Mouse (Mus musculus) hindbrain, embryonic 10.5 days (tissue): ENCODE measurements around the gene Trim27. TPM values are rescaled to one million over a fixed set of nuclear protein-coding genes. Genes with fewer than 3 reads are reported as not detected.

Experiments used
- DNase-seq: peaks from one replicate; pipeline ENCODE4 v3.0.0-alpha.2; 2017; ENCODE audit warnings: low spot score
- H3K27ac ChIP-seq: fragments of 300-500 bp; sonication (generic); 2 replicates; pipeline ENCODE4 v1.5.1; 2016; ENCODE audit warnings: mild to moderate bottlenecking, moderate library complexity
- H3K27me3 ChIP-seq: fragments of 300-500 bp; sonication (generic); 2 replicates; pipeline ENCODE4 v1.6.1; 2016; ENCODE audit warnings: mild to moderate bottlenecking; ENCODE audit not compliant: poor library complexity, insufficient read depth, severe bottlenecking
- H3K36me3 ChIP-seq: fragments of 300-500 bp; sonication (generic); 2 replicates; pipeline ENCODE4 v1.6.1; 2016; ENCODE audit warnings: mild to moderate bottlenecking, moderate library complexity
- H3K4me1 ChIP-seq: fragments of 300-500 bp; sonication (generic); replicated peaks from 2 replicates; pipeline ENCODE4 v1.6.1; 2016; ENCODE audit warnings: mild to moderate bottlenecking
- H3K4me3 ChIP-seq: fragments of 300-500 bp; sonication (generic); 2 replicates; pipeline ENCODE4 v1.5.1; 2016; ENCODE audit warnings: mild to moderate bottlenecking, moderate library complexity
- H3K9me3 ChIP-seq: fragments of 300-500 bp; sonication (generic); 2 replicates; pipeline ENCODE4 v1.6.1; 2016; ENCODE audit warnings: mild to moderate bottlenecking, moderate library complexity
- WGBS: fragments of 180-500 bp; shearing (Covaris S2); methylation state at CpG from one replicate; pipeline ENCODE4 v1.1.7; 2016; 5-methylcytosine and 5-hydroxymethylcytosine counted together
- polyA plus RNA-seq: library from polyadenylated mRNA; unstranded; fragments of >200 nt; fragmentation: Nextera tagmentation; extraction: Ambion mirVana; gene quantifications from 2 replicates; pipeline ENCODE4 v1.2.1, GENCODE M21; 2016

Trim27 gene
- polyA plus RNA-seq, 1 experiment from 2014 or later, result 157 TPM

DNA sequence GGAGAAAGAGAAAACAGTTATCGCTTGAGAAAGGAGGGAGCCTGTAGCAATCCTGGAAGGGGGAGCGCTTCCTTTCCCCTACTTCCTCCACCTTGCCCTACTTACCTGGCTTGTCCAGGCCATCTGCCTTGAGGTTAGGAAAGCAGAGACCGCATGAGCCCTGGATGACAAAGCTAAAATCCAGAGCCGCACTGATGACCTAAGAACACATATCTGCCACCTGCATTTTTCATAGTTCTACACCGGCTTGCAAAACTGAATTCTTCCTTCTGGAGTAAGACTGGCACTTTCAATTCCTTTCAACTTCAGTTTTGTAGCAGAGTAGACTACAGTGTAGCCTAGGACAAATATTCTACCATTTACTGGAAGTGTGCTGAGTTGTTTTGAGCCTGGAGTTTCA is 881 bp upstream of the Trim27 start:
- DNase-seq, result no peak
- Histone ChIP-seq H3K4me1 (peaks cover 34% of the 10 kb centered on the region), H3K27ac (peak overlapping the region; percentile 5; the same call in 1 of the 2 replicates), H3K9me3 (no peaks in the 10 kb centered on the region), H3K27me3 (no peaks in the 10 kb centered on the region), H3K36me3 (peaks cover 17% of the 10 kb centered on the region), H3K4me3 (peak overlapping the region; percentile 99; the same call in 1 of the 2 replicates)
- 85% methylated on average over 5 of the region's 5 CpGs for WGBS

DNA sequence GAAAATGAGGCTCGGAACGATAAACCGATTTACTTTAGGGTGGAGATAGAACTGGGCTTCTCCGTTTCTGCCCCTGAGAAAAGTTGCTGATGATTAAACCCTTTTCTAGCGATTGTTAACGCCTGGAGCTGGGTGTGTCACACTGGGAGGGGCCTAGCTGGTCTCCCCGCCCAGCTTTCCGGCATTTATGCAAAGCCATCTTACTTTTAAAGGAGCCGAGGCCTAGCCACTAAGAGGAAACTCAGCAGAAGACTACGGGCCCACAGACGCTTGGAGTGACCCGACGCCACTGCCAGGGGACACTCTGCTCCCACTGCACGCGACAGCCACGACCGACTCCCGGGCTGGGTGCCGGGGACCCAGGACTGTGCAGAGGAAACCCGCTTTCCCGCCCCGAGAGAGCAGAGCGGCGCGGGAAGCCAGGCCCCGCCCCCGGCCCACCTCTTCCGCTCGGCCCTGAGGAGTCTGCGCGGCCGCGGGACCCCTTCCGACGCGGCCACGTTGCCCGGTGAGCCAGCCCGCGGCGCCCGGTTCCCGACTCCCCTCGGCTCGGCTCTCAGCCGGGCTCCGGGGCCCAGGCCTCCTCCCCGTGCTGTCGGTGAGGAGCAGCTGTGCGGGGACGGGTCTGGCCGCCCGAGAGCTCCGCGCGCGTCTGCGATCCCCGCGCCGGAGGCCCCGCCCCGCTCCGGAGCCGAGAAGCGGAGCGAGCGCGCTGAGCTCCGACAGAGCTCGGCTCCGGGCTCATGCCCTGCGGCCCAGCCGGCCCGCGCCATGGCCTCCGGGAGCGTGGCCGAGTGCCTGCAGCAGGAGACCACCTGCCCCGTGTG is 692 bp downstream of the Trim27 start:
- peak; percentile 90 for DNase-seq
- Histone ChIP-seq H3K4me3 (peak overlapping the region; percentile 99), H3K27ac (peak overlapping the region; percentile 97), H3K4me1 (peaks cover 34% of the 10 kb centered on the region), H3K27me3 (no peaks in the 10 kb centered on the region), H3K9me3 (no peaks in the 10 kb centered on the region), H3K36me3 (peaks cover 33% of the 10 kb centered on the region)
- WGBS, result under 1% methylated on average over 80 of the region's 80 CpGs

DNA sequence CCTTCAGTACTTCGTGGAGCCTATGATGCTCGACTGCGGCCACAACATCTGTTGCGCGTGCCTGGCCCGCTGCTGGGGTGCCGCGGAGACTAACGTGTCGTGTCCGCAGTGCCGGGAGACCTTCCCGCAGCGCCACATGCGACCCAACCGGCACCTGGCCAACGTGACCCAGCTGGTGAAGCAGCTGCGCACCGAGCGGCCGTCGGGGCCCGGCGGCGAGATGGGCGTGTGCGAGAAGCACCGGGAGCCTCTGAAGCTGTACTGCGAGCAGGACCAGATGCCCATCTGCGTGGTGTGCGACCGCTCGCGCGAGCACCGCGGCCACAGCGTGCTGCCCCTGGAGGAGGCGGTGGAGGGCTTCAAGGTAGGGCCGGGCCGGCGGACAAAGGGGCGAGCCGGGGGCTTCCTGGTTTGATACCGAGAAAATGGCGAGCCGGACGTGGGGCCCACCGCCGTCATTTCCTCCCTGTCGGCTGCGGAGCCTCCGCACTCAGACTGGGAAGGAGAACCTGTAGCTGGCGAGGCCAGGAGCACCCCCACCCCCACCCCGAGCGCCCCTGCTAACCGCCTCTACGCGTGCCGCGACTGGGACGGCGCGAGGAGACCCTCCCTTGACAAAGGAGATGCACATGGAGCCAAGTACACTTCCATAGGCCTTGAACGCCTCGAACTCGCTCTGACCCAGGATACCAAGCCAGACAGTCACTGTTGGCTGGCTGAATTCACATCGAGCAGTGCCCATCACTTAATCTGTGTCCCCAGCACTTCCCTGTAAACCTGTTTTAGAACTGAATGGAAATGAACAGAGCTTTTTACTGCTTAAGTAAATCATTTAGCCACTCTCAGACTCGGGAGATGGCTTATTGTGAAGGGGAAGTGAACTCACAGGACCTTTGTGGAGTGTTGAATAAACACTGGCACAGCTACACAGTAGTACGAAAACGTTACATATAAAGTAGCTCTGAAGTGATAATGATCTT is 1.6 kb downstream of the Trim27 start:
- WGBS, result under 1% methylated on average over 71 of the region's 71 CpGs
- Histone ChIP-seq H3K4me1 (peaks cover 34% of the 10 kb centered on the region), H3K4me3 (peak overlapping the region; percentile 99), H3K36me3 (peaks cover 42% of the 10 kb centered on the region), H3K9me3 (no peaks in the 10 kb centered on the region), H3K27ac (peak overlapping the region; percentile 97), H3K27me3 (no peaks in the 10 kb centered on the region)
- peak; percentile 81 for DNase-seq

DNA sequence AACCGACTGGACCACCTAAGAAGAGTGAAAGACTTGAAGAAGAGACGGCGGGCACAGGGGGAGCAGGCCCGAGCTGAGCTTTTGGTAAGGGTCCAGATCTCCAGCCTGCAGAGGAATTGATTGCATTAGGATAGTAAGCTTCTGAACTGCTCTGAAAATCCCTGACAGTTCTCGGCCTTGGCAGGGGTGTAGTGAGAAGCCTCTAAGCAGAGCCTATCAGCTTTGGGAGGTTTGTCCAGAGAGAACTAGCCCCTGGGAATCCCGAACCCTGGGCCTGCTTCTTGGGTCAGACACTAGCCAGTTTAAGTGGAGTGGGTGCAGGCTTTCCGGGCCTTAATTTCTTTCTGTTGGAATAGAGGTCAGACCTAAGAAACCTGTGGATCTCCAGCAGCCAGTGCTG is 2.8 kb downstream of the Trim27 start:
- Histone ChIP-seq H3K9me3 (no peaks in the 10 kb centered on the region), H3K36me3 (peaks cover 54% of the 10 kb centered on the region), H3K4me1 (peaks cover 34% of the 10 kb centered on the region), H3K27ac (no peak overlapping the region), H3K4me3 (peak overlapping the region; percentile 99), H3K27me3 (no peaks in the 10 kb centered on the region)
- 83% methylated on average over 7 of the region's 7 CpGs for WGBS
- DNase-seq, result no peak

DNA sequence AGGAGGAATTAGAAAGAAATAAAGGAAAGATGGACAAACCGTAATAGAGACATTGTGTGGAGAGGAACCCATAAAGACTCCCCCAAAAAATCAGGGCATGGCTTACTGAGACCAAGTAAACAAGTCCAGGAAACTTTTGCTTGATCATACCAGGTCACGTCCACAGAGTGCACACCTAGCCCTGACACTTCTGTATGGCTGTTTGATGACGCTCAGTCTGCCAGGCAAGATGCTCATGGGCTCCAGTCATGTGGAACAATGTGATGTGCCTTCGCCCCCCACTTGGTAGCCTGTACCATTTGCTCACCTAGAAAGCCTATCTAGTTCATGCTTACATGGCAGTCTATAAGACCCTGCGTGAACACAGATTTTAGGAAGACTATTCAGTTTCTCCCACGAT is 3.8 kb downstream of the Trim27 start:
- peaks cover 64% of the 10 kb centered on the region for H3K36me3 ChIP-seq
- H3K4me1 ChIP-seq, result peaks cover 34% of the 10 kb centered on the region
- no peak overlapping the region for H3K27ac ChIP-seq
- no peak for DNase-seq
- H3K9me3 ChIP-seq, result no peaks in the 10 kb centered on the region
- H3K4me3 ChIP-seq, result no peak overlapping the region
- no peaks in the 10 kb centered on the region for H3K27me3 ChIP-seq
- 94% methylated on average over 6 of the region's 6 CpGs for WGBS

DNA sequence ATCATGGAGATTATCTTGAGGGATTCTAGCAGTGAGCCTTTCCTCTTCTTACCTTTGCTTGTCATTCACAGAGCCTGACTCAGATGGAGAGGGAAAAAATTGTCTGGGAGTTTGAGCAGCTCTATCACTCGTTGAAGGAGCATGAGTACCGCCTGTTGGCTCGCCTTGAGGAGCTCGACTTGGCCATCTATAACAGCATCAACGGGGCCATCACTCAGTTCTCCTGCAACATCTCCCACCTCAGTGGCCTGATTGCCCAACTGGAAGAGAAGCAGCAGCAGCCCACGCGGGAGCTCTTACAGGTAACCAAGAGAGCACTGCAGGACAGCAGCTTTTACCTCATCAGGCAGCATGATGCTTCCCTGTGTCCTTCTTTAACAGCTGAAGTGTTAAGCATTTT is 4.4 kb downstream of the Trim27 start:
- Histone ChIP-seq H3K36me3 (peaks cover 70% of the 10 kb centered on the region), H3K4me1 (peaks cover 30% of the 10 kb centered on the region), H3K4me3 (no peak overlapping the region), H3K27ac (no peak overlapping the region), H3K27me3 (no peaks in the 10 kb centered on the region), H3K9me3 (no peaks in the 10 kb centered on the region)
- no peak for DNase-seq
- 95% methylated on average over 7 of the region's 7 CpGs for WGBS

DNA sequence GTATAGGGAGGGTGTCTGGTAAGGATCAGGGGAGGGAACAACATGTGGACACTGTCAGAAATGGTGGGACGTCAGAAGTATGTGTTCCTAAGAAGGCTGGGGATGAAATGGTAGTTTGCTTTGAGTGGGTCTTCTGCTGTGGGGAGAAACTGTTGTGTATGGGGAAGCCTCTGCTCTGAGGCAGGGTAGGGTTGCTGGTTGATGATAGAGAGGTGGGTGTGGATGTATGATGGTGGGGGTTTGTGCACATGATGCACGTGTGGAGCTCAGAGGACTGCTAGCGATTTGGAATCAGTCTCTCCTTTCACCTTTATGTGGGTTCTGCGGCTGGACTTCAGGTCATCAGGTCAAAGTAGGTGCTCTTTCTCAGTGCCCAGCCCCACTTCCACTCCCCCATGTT is 6.3 kb downstream of the Trim27 start:
- Histone ChIP-seq H3K9me3 (no peaks in the 10 kb centered on the region), H3K4me3 (no peak overlapping the region), H3K27me3 (no peaks in the 10 kb centered on the region), H3K36me3 (peaks cover 89% of the 10 kb centered on the region), H3K4me1 (peaks cover 23% of the 10 kb centered on the region), H3K27ac (no peak overlapping the region)
- 91% methylated on average over 4 of the region's 4 CpGs for WGBS
- DNase-seq, result no peak

DNA sequence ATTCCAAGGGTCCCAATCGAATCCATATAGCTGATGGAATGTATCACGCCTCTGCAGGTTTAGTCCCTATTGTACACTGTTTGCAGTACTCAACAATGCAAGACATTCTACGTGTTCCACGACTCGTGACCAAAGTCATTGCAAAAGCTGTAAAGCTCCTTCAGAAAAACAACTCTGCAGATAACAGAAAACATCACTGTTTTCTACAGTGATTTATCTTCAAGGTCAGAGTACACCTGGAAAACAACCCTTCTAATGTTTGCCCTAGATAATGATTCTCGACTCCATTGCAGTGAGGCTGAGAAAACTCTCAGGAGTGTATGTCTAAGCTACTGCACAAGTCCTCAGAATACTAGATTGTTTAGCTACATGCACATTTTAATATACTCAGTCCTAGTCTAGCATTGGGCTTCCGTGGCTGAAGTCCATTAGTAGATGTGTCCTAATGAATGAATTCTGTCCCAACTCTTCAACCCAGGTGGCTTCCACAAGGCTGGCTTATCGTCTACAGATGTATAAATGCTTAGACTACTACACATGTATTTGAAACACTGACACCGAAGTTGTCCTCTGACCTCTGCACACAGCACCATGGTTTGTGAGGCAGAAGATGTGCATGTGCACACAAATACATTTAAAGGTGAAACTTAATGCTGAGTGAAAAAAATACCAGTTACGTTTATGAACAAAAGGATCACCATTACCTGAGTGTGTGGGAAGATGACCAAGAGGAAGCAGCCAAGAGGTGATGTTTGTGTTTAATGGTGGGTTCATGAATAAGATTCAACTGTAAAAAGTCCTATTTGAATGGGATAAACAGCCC is 16.4 kb downstream of the Trim27 start:
- no peaks in the 10 kb centered on the region for H3K9me3 ChIP-seq
- no peak overlapping the region for H3K4me3 ChIP-seq
- no peak overlapping the region for H3K27ac ChIP-seq
- DNase-seq, result no peak
- peaks cover 8% of the 10 kb centered on the region for H3K4me1 ChIP-seq
- no peaks in the 10 kb centered on the region for H3K27me3 ChIP-seq
- WGBS, result 89% methylated on average over 10 of the region's 10 CpGs
- peaks cover 51% of the 10 kb centered on the region for H3K36me3 ChIP-seq

DNA sequence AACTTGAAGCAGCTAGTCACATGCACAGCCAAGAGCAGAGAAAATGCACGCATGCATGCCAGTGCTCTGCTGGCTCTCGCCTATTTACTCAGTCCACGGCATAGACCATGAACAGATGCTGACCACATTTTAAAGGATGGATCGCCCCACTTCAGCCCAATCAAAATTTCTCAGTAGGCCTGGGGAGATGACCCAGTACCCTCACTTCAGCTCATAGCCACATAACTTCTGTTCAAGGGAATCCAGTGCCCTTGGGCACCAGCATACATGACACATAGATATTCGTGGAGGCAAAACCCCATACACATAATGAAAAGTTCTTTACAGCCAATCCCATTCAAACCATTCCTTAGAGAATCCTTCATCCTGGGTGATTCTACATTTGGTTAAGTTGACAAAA is 18.5 kb downstream of the Trim27 start:
- H3K36me3 ChIP-seq, result peaks cover 30% of the 10 kb centered on the region
- H3K4me3 ChIP-seq, result no peak overlapping the region
- no peaks in the 10 kb centered on the region for H3K9me3 ChIP-seq
- 88% methylated on average over 5 of the region's 5 CpGs for WGBS
- H3K4me1 ChIP-seq, result peaks cover 8% of the 10 kb centered on the region
- no peak overlapping the region for H3K27ac ChIP-seq
- DNase-seq, result no peak
- no peaks in the 10 kb centered on the region for H3K27me3 ChIP-seq

DNA sequence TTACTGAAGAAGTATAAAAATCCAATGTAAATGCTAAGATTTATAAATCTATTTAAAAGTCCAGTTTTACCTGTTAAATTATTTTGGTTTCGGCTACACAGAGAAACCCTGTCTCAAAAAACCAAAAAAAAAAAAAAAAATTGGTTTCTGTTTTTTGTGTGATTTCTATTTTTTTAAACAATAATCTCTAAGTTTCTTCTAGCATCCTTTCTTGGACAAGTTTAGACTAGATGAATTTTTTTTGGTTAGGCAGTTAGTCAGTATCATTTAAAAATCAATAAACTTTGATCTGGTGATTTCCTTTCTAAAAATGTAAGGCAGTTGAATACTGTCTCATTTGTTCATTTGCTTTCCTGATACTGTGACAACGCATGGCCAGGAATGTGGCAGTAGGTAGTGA is 19.1 kb downstream of the Trim27 start:
- peaks cover 8% of the 10 kb centered on the region for H3K4me1 ChIP-seq
- no peak overlapping the region for H3K4me3 ChIP-seq
- 81% methylated on average over 2 of the region's 2 CpGs for WGBS
- no peak overlapping the region for H3K27ac ChIP-seq
- H3K9me3 ChIP-seq, result peaks cover 3% of the 10 kb centered on the region; the same call in 1 of the 2 replicates
- no peaks in the 10 kb centered on the region for H3K27me3 ChIP-seq
- no peak for DNase-seq
- H3K36me3 ChIP-seq, result peaks cover 24% of the 10 kb centered on the region

DNA sequence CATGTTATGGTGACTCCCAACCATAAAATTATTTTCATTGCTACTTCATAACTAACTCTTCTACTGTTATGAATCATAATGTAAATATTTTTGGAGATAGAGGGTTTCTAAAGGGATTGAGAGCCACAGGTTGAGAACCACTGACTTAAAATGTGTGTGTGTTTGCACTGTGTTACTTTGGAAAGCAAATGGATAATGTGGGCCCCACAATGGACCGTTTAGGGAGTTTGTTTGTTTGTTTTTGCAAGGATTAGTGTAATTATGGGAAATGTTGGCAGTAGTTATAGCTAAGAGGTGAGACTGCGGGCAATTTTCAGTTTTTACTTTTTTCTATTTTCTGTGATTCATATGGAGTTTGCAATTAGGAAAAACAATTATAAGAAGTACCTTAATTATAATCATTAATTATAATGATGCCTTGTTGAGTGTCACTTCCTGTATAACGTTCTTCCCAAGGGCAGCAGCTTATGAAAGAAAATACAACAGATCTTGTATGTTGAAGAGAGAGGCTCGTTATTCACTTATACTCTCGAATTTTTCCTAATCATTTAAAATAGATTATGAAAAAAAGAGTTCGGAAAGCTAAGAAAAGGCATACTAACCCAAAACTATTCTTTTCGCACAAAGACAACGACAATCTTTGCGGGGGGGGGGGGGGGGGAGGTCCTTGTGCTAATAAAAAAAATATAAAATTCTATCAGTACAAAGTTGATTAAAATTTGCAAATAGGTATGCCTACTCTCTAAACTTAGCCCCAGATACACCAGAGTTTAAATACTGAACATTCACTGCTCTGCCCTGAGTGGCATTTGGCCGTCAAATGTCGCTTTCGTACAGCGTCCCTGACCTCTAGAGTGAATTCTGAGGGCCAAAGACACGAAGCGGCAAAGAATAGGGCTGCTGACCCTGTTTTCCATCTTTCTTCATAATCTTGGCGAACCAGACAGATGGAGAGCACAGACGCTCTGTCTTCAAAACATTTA is 20.1 kb downstream of the Trim27 start:
- Histone ChIP-seq H3K36me3 (peaks cover 15% of the 10 kb centered on the region), H3K27me3 (no peaks in the 10 kb centered on the region), H3K27ac (peak overlapping the region; percentile 74), H3K4me3 (peak overlapping the region; percentile 69), H3K9me3 (peaks cover 9% of the 10 kb centered on the region), H3K4me1 (peaks cover 8% of the 10 kb centered on the region)
- WGBS, result 6% methylated on average over 17 of the region's 17 CpGs
- no peak for DNase-seq
